Mouse (Mus musculus): ENCODE measurements around the gene Cdca4. TPM values are rescaled to one million over a fixed set of nuclear protein-coding genes. Genes with fewer than 3 reads are reported as not detected.

The Cdca4 gene
- polyA plus RNA-seq, 1 experiment: 124 TPM

GRCm38 (mm10) chr12:112858581-112859336, 29.5 kb upstream of the Cdca4 start:
- WGBS: 60% methylated on average over 9 of the region's 9 CpGs

DNA sequence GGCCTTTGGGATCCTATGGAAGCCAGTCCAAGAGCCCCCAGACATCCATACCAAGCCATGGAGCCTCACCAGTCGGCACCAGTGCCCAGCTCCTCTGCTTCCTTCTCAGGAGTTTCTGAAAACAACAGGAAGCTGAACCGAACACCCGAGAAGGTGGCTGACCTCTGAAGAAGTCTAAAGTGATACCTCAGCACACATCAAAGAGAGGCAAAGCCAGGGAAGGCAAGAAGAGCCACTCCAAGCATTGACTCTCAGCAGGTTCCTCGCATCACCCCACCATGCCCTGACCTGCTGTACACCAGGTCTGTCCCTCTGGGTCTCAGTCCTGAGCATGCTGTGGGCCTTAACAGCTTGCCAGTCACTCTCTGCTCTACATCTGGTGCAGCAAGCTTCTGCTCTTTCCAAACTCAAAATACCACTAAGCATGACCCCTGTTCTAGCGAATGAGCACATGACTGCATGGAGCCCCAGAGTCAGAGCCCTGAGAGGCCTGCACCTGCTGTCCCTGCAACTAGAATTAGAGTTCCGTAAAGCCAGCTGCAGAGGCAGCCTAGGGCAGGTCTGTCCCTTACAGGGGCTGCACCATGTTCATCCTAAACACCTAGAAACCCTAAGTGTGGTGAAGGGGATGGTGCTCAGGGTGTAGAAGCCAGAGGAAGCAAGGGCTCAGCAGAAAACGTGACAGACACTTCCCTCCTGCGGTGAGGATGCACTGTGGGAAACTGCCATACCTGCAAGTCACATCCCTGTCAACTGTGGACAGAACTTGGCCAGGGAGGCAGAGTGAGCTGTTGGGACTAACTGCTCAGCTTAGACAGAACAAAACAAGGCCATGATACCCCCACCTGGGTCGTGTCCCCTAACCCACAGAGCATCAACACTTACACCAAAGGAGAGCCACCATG, 28.1 kb upstream of the Cdca4 start:
- peaks cover 23% of the 10 kb centered on the region for H3K36me3 ChIP-seq (ENCODE audit: control insufficient read depth, insufficient read depth, low read length)
- TF ChIP-seq CTCF (IDR thresholded peaks at IDR 0.05; ENCODE audit: borderline replicate concordance, control insufficient read depth, extremely low read depth, insufficient read depth, low read length, poor library complexity): no peak
- peak; percentile 27; the same call in 1 of the 2 replicates for TF ChIP-seq POLR2A (IDR thresholded peaks at IDR 0.05; ENCODE audit: control insufficient read depth, extremely low read depth, insufficient read depth, low read length, poor library complexity)
- WGBS: 11% methylated on average over 9 of the region's 9 CpGs
- no peaks in the 10 kb centered on the region for H3K27me3 ChIP-seq (ENCODE audit: control insufficient read depth, insufficient read depth, low read length)
- H3K4me1 ChIP-seq (replicated peaks; ENCODE audit: control insufficient read depth, insufficient read depth, low read length): peaks cover 73% of the 10 kb centered on the region
- H3K4me3 ChIP-seq (ENCODE audit: control insufficient read depth, insufficient read depth, low read length): peak overlapping the region; percentile 54
- DNase-seq: no peak
- peak overlapping the region; percentile 90 for H3K27ac ChIP-seq (ENCODE audit: control insufficient read depth, insufficient read depth, low read length)

More at GRCm38 (mm10) chr12:112858581-112859336, 29.5 kb upstream of the Cdca4 start:
- Histone ChIP-seq H3K4me1 (replicated peaks; ENCODE audit: control insufficient read depth, insufficient read depth, low read length) (peaks cover 64% of the 10 kb centered on the region), H3K36me3 (ENCODE audit: control insufficient read depth, insufficient read depth, low read length) (peaks cover 9% of the 10 kb centered on the region), H3K4me3 (ENCODE audit: control insufficient read depth, insufficient read depth, low read length) (peak overlapping the region; percentile 54), H3K27ac (ENCODE audit: control insufficient read depth, insufficient read depth, low read length) (peak overlapping the region; percentile 90), H3K27me3 (ENCODE audit: control insufficient read depth, insufficient read depth, low read length) (no peaks in the 10 kb centered on the region)
- DNase-seq: no peak
- no peak for TF ChIP-seq POLR2A (IDR thresholded peaks at IDR 0.05; ENCODE audit: control insufficient read depth, extremely low read depth, insufficient read depth, low read length, poor library complexity)
- TF ChIP-seq CTCF (IDR thresholded peaks at IDR 0.05; ENCODE audit: borderline replicate concordance, control insufficient read depth, extremely low read depth, insufficient read depth, low read length, poor library complexity): no peak

GRCm38 (mm10) chr12:112856338-112856737, 27.1 kb upstream of the Cdca4 start:
- Histone ChIP-seq H3K27me3 (ENCODE audit: control insufficient read depth, insufficient read depth, low read length) (no peaks in the 10 kb centered on the region), H3K4me1 (replicated peaks; ENCODE audit: control insufficient read depth, insufficient read depth, low read length) (peaks cover 64% of the 10 kb centered on the region)

DNA sequence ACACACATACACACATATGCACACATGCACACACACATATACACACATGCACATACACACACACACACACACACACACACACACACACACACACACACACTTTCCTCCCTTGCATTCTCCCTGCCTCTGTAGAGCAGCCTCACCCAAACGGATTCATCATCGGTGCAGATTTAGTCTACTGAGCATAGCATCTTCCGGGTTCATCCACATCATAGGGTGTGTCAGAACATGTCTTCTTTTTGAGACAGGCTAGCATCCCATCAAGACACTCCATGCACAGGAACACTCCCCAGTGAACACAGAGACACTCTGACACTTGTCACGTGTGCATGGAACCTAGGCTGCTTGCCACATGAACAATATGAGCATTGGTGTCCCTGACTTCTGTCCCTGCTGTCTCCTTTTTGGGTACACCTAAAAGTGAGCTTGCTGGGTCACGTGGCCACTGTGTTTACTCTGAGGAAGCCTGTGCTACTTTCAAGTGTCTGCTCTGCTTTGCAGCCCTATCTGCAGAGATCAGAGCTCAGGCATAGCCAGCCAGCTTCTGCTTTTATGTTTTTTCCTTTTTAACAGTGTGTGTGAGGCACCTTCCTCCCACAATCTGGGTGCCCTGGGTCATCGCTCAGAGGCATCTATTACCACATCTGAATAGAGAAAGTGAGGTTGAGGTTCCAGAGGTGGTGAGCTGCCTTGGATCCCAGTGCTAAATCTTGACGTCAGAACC, 25.5 kb upstream of the Cdca4 start:
- DNase-seq: peak; percentile 79
- Histone ChIP-seq H3K36me3 (ENCODE audit: control insufficient read depth, insufficient read depth, low read length) (peaks cover 48% of the 10 kb centered on the region), H3K4me3 (ENCODE audit: control insufficient read depth, insufficient read depth, low read length) (no peak overlapping the region), H3K4me1 (replicated peaks; ENCODE audit: control insufficient read depth, insufficient read depth, low read length) (peaks cover 59% of the 10 kb centered on the region), H3K27ac (ENCODE audit: control insufficient read depth, insufficient read depth, low read length) (peak overlapping the region; percentile 82), H3K27me3 (ENCODE audit: control insufficient read depth, insufficient read depth, low read length) (no peaks in the 10 kb centered on the region)
- WGBS: 19% methylated on average over 7 of the region's 7 CpGs
- TF ChIP-seq POLR2A (IDR thresholded peaks at IDR 0.05; ENCODE audit: control insufficient read depth, extremely low read depth, insufficient read depth, low read length, poor library complexity) (no peak), CTCF (IDR thresholded peaks at IDR 0.05; ENCODE audit: borderline replicate concordance, control insufficient read depth, extremely low read depth, insufficient read depth, low read length, poor library complexity) (no peak)

More at GRCm38 (mm10) chr12:112856338-112856737, 27.1 kb upstream of the Cdca4 start:
- TF ChIP-seq POLR2A (IDR thresholded peaks at IDR 0.05; ENCODE audit: control insufficient read depth, extremely low read depth, insufficient read depth, low read length, poor library complexity): no peak
- no peak for TF ChIP-seq CTCF (IDR thresholded peaks at IDR 0.05; ENCODE audit: borderline replicate concordance, control insufficient read depth, extremely low read depth, insufficient read depth, low read length, poor library complexity)
- WGBS: 85% methylated on average over 3 of the region's 3 CpGs
- Histone ChIP-seq H3K27ac (ENCODE audit: control insufficient read depth, insufficient read depth, low read length) (no peak overlapping the region; the same call in 1 of the 2 replicates), H3K36me3 (ENCODE audit: control insufficient read depth, insufficient read depth, low read length) (peaks cover 33% of the 10 kb centered on the region), H3K4me3 (ENCODE audit: control insufficient read depth, insufficient read depth, low read length) (no peak overlapping the region)
- no peak for DNase-seq

DNA sequence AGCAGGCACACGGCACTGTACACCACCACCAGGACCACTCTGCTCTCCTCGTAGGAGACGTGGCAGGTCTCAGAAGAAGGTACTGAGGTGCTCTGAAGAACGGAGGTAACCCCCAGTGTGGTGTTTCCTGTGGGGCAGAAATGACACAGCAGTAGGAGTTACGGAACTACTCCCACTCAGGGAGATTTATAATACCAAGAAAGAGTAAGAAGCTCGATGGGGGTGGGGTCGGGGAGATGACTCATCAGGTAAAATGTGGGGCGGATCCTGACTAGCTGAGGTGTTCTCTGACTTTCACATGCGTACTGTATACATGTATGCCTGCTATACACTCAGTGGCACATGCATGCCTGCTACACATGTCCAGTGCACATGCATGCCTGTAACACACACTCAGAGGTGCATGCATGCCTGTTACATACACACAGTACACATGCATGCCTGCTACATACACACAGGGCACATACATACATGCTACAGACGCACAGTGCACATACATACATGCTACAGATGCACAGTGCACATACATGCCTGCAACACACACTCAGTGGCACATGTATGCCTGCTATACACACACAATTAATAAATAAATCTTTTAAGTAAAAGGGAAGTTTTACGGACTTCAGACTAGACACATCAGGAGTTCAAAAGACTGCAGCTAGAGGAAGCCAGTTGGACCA, 24.0 kb upstream of the Cdca4 start:
- no peak for TF ChIP-seq CTCF (IDR thresholded peaks at IDR 0.05; ENCODE audit: borderline replicate concordance, control insufficient read depth, extremely low read depth, insufficient read depth, low read length, poor library complexity)
- TF ChIP-seq POLR2A (IDR thresholded peaks at IDR 0.05; ENCODE audit: control insufficient read depth, extremely low read depth, insufficient read depth, low read length, poor library complexity): no peak
- H3K27ac ChIP-seq (ENCODE audit: control insufficient read depth, insufficient read depth, low read length): no peak overlapping the region
- DNase-seq: no peak
- peaks cover 49% of the 10 kb centered on the region for H3K4me1 ChIP-seq (replicated peaks; ENCODE audit: control insufficient read depth, insufficient read depth, low read length)
- WGBS: 73% methylated on average over 11 of the region's 11 CpGs
- no peaks in the 10 kb centered on the region for H3K27me3 ChIP-seq (ENCODE audit: control insufficient read depth, insufficient read depth, low read length)
- H3K4me3 ChIP-seq (ENCODE audit: control insufficient read depth, insufficient read depth, low read length): no peak overlapping the region
- H3K36me3 ChIP-seq (ENCODE audit: control insufficient read depth, insufficient read depth, low read length): peaks cover 48% of the 10 kb centered on the region

All from thymus, adult 2 months (tissue).